Mouse (Mus musculus) hindbrain, embryonic 11.5 days (tissue): ENCODE measurements around the gene Sgcb. TPM values are rescaled to one million over a fixed set of nuclear protein-coding genes. Genes with fewer than 3 reads are reported as not detected.

Experiments used
- ATAC-seq: fragments of 200-750 bp; cut with Nextera tagmentation; 2 replicates; pipeline ENCODE4 v1.8.0; 2017; ENCODE audit warnings: mild to moderate bottlenecking, moderate TSS enrichment, moderate library complexity; ENCODE audit not compliant: low FRiP score
- DNase-seq: peaks from one replicate; pipeline ENCODE4 v3.0.0-alpha.2; 2015; ENCODE audit warnings: low spot score
- H3K27ac ChIP-seq: fragments of 300-500 bp; sonication (generic); 2 replicates; pipeline ENCODE4 v1.5.1; 2014; ENCODE audit warnings: mild to moderate bottlenecking, low read depth, low read length
- H3K27me3 ChIP-seq: fragments of 300-500 bp; sonication (generic); 2 replicates; pipeline ENCODE4 v1.6.1; 2014; ENCODE audit warnings: mild to moderate bottlenecking, low read length, moderate library complexity, mixed read lengths; ENCODE audit not compliant: control insufficient read depth, insufficient read depth
- H3K36me3 ChIP-seq: fragments of 300-500 bp; sonication (generic); 2 replicates; pipeline ENCODE4 v1.6.1; 2014; ENCODE audit warnings: mild to moderate bottlenecking, low read length, moderate library complexity, mixed read lengths; ENCODE audit not compliant: control insufficient read depth, insufficient read depth
- H3K4me1 ChIP-seq: fragments of 300-500 bp; sonication (generic); replicated peaks from 2 replicates; pipeline ENCODE4 v1.6.1; 2014; ENCODE audit warnings: low read length, mixed read lengths; ENCODE audit not compliant: control insufficient read depth, insufficient read depth
- H3K4me2 ChIP-seq: fragments of 300-500 bp; sonication (generic); replicated peaks from 2 replicates; pipeline ENCODE4 v1.6.1; 2014; ENCODE audit warnings: mild to moderate bottlenecking, low read depth, low read length
- H3K4me3 ChIP-seq: fragments of 300-500 bp; sonication (generic); 2 replicates; pipeline ENCODE4 v1.5.1; 2014; ENCODE audit warnings: low read depth, low read length
- H3K9ac ChIP-seq: fragments of 300-500 bp; sonication (generic); 2 replicates; pipeline ENCODE4 v1.6.1; 2014; ENCODE audit warnings: low read depth, low read length
- H3K9me3 ChIP-seq: fragments of 300-500 bp; sonication (generic); 2 replicates; pipeline ENCODE4 v1.6.1; 2016; ENCODE audit warnings: low read length; ENCODE audit not compliant: control insufficient read depth
- WGBS: fragments of 180-500 bp; shearing (Covaris S2); extraction: QIAGEN DNeasy Blood & Tissue Kit; methylation state at CpG from one replicate; pipeline ENCODE4 v1.1.7; 2014; 5-methylcytosine and 5-hydroxymethylcytosine counted together
- polyA plus RNA-seq: library from polyadenylated mRNA; unstranded; fragments of >200 nt; fragmentation: Nextera tagmentation; extraction: Ambion mirVana; gene quantifications from 2 replicates; pipeline ENCODE4 v1.2.1, GENCODE M21; 2014

Sgcb gene
- polyA plus RNA-seq, 1 experiment from 2014 or later = 26.3 TPM

DNA sequence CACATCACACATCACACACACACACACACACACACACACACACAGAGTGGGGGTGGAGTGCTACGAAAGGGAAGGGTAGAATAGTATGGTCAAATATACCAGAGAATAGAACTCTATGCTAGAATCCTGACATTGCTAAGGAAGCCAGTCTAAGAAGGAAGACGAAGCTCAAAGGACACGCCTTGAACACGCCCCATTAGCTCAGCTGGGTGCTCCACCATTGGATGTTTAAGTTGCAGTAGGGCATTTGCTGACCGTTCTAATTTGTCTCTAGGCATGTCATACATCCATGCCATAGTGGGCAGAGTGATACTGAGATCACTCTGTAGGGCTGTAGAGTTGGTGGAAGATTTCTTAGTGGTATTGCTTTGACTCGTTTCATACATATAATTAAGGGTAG, 35.6 kb upstream of the Sgcb start:
- Histone ChIP-seq H3K36me3 (no peaks in the 10 kb centered on the region), H3K27ac (no peak overlapping the region), H3K9ac (no peak overlapping the region), H3K9me3 (no peaks in the 10 kb centered on the region), H3K4me1 (no peaks in the 10 kb centered on the region), H3K4me2 (no peak overlapping the region), H3K27me3 (no peaks in the 10 kb centered on the region), H3K4me3 (no peak overlapping the region)
- ATAC-seq (no peak), DNase-seq (no peak)
- 83% methylated on average over 6 of the region's 6 CpGs for WGBS

GRCm38 (mm10) chr5:73676626-73677025, 29.0 kb upstream of the Sgcb start:
- 78% methylated on average over 13 of the region's 13 CpGs for WGBS
- ATAC-seq = no peak

DNA sequence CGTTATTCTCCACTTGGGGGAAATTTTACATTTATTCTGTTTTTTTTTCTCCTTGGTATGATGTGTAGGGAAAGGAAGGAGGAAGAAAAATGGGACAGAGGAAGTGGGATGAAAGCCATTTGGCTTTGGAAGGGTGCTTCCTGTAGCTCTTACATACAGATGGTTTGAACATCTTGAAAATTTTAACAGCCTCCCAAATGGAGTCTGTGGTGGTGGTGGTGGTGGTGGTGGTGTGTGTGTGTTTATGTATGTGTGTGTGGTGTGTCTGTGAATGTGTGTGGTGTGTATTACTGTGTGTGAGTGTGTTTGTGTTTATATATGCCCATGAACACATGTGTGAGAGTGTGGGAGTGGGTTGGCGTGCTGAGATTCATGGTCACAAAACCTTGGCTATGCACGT, 28.0 kb upstream of the Sgcb start:
- no peaks in the 10 kb centered on the region for H3K9me3 ChIP-seq
- no peaks in the 10 kb centered on the region for H3K27me3 ChIP-seq
- no peak overlapping the region for H3K27ac ChIP-seq
- no peak for DNase-seq
- ATAC-seq = no peak
- 87% methylated on average over 3 of the region's 3 CpGs for WGBS
- no peak overlapping the region for H3K4me2 ChIP-seq
- H3K9ac ChIP-seq = no peak overlapping the region
- no peak overlapping the region for H3K4me3 ChIP-seq
- H3K4me1 ChIP-seq = no peaks in the 10 kb centered on the region
- no peaks in the 10 kb centered on the region for H3K36me3 ChIP-seq

More at GRCm38 (mm10) chr5:73676626-73677025, 29.0 kb upstream of the Sgcb start:
- no peaks in the 10 kb centered on the region for H3K27me3 ChIP-seq
- H3K4me3 ChIP-seq = no peak overlapping the region
- no peak overlapping the region for H3K4me2 ChIP-seq
- H3K9me3 ChIP-seq = no peaks in the 10 kb centered on the region
- DNase-seq = no peak
- H3K27ac ChIP-seq = no peak overlapping the region
- H3K9ac ChIP-seq = no peak overlapping the region
- H3K4me1 ChIP-seq = no peaks in the 10 kb centered on the region
- no peaks in the 10 kb centered on the region for H3K36me3 ChIP-seq

DNA sequence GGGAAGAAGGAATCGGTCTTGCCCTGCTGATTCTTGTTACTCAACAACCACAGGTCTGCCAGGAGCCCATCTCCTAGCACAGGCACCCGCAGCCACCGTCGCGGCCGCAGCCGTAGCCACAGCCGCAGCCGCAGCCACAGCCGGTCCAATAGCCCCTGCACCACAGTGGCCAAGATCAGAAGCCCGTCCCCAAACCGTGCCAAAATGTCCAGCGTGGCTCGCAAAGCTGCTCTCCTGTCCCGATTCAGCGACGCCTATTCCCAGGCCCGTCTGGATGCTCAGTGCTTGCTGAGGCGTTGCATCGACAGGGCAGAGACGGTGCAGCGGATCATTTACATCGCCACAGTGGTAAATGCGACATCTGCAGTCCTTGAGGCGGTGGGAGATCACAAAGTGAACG, 21.8 kb upstream of the Sgcb start:
- no peaks in the 10 kb centered on the region for H3K36me3 ChIP-seq
- no peak for ATAC-seq
- H3K27ac ChIP-seq = no peak overlapping the region
- no peaks in the 10 kb centered on the region for H3K27me3 ChIP-seq
- WGBS = 50% methylated on average over 26 of the region's 26 CpGs
- no peaks in the 10 kb centered on the region for H3K9me3 ChIP-seq
- H3K9ac ChIP-seq = no peak overlapping the region
- peak; percentile 9 for DNase-seq
- H3K4me1 ChIP-seq = no peaks in the 10 kb centered on the region
- H3K4me2 ChIP-seq = peak overlapping the region; percentile 23; the same call in 1 of the 2 replicates
- H3K4me3 ChIP-seq = no peak overlapping the region

DNA sequence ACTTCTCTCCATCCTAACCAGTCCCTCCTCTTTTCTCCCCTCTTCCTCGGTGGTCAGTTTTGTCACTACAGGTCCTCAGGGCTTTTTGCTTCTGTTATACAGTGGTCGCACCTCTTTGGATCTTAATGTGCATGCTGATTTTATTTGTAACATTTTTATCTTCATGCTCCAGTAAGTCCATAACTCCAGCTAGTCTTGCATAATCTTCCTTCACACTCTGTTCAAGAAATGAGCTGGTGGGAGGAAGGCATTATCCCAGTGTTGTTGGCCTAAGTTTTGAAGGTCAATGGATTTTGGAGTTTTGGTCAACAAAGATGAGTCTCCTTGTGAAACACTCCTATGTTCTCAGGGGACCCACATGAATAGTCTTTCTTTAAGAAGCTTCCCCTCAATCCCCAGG, 20.3 kb upstream of the Sgcb start:
- ATAC-seq (no peak), DNase-seq (no peak)
- Histone ChIP-seq H3K4me2 (no peak overlapping the region), H3K27ac (no peak overlapping the region), H3K4me3 (no peak overlapping the region), H3K27me3 (no peaks in the 10 kb centered on the region), H3K4me1 (no peaks in the 10 kb centered on the region), H3K9me3 (no peaks in the 10 kb centered on the region), H3K9ac (no peak overlapping the region), H3K36me3 (no peaks in the 10 kb centered on the region)
- 79% methylated on average over 2 of the region's 2 CpGs for WGBS

DNA sequence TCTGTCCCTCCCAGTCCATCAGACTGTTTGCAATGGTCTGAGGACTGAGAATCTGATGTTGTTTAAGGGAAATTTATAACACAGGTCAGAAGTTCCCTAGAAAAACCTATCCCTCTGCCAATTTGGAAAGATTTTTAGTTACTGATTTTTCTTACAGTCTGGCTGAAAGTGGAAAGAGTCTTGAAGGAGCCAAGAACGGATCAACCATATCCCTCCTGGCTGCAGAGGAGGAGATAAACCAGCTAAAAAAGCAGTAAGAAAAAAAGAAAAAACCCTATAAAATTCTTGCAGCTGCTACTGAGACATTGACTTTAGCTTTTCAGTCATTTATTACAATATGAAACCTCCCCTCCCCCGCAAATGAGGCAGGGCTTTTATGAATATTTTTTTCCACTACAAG, 19.1 kb upstream of the Sgcb start:
- Histone ChIP-seq H3K36me3 (no peaks in the 10 kb centered on the region), H3K4me3 (no peak overlapping the region), H3K27ac (no peak overlapping the region), H3K4me1 (no peaks in the 10 kb centered on the region), H3K4me2 (no peak overlapping the region), H3K9me3 (no peaks in the 10 kb centered on the region), H3K9ac (no peak overlapping the region), H3K27me3 (no peaks in the 10 kb centered on the region)
- 91% methylated on average over 2 of the region's 2 CpGs for WGBS
- ATAC-seq (no peak), DNase-seq (no peak)

DNA sequence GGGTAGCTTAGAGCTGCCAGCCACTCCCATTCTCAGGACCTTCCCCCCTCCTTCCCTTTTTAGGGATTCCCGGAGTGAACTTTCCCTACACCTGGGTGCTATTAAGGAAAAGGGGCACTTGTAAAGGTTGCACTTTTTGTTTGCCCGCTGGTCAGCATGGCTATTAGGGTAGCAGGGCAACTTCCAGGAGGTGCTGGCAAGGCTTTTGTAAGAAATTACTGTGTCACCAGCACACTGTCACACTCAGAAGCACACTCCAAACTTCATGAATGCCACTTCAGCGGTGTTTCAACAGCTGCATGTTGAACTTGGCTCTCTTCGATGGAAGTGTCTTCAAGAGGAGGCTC, 4.2 kb upstream of the Sgcb start:
- H3K36me3 ChIP-seq = no peaks in the 10 kb centered on the region
- DNase-seq (peak; percentile 39), ATAC-seq (no peak)
- peaks cover 7% of the 10 kb centered on the region for H3K4me1 ChIP-seq
- H3K9ac ChIP-seq = no peak overlapping the region
- H3K4me3 ChIP-seq = peak overlapping the region; percentile 42; the same call in 1 of the 2 replicates
- peak overlapping the region; percentile 84 for H3K4me2 ChIP-seq
- H3K9me3 ChIP-seq = no peaks in the 10 kb centered on the region
- WGBS = 2% methylated on average over 4 of the region's 4 CpGs
- H3K27ac ChIP-seq = no peak overlapping the region
- peaks cover 46% of the 10 kb centered on the region for H3K27me3 ChIP-seq

- no peaks in the 10 kb centered on the region for H3K36me3 ChIP-seq
- peak within 1 kb of the TSS; percentile 84 for H3K4me2 ChIP-seq
- WGBS = under 1% methylated on average over 45 of the region's 57 CpGs
- peaks cover 7% of the 10 kb centered on the region for H3K4me1 ChIP-seq
- DNase-seq (peak; percentile 69), ATAC-seq (no peak)
- peaks cover 46% of the 10 kb centered on the region for H3K27me3 ChIP-seq
- H3K9me3 ChIP-seq = no peaks in the 10 kb centered on the region
- peak within 1 kb of the TSS; percentile 42 for H3K4me3 ChIP-seq
- no peak within 1 kb of the TSS for H3K27ac ChIP-seq
- H3K9ac ChIP-seq = peak within 1 kb of the TSS; percentile 45
Observed at GRCm38 (mm10) chr5:73651061-73651854, 3.7 kb upstream of the Sgcb start, which contains the start of gene Spata18. Spata18 (plus strand) TSS chr5:73651379.

GRCm38 (mm10) chr5:73650365-73650964, 2.9 kb upstream of the Sgcb start:
- no peaks in the 10 kb centered on the region for H3K36me3 ChIP-seq

More at GRCm38 (mm10) chr5:73650365-73650964, 2.9 kb upstream of the Sgcb start:
- no peak overlapping the region for H3K27ac ChIP-seq
- ATAC-seq = no peak
- peak overlapping the region; percentile 42 for H3K4me3 ChIP-seq
- WGBS = under 1% methylated on average over 15 of the region's 15 CpGs
- peak overlapping the region; percentile 31; the same call in 1 of the 2 replicates for H3K9ac ChIP-seq
- DNase-seq = peak; percentile 54
- peaks cover 46% of the 10 kb centered on the region for H3K27me3 ChIP-seq
- no peaks in the 10 kb centered on the region for H3K9me3 ChIP-seq
- H3K4me2 ChIP-seq = peak overlapping the region; percentile 84
- peaks cover 7% of the 10 kb centered on the region for H3K4me1 ChIP-seq
